Mouse (Mus musculus): Measurements from ENCODE around the gene Arhgap35. TPM values are rescaled to one million over a fixed set of nuclear protein-coding genes. Genes with fewer than 3 reads are reported as not detected.

Gene Arhgap35
- polyA plus RNA-seq, 1 experiment from 2014 or later, result 39.1 TPM

DNA sequence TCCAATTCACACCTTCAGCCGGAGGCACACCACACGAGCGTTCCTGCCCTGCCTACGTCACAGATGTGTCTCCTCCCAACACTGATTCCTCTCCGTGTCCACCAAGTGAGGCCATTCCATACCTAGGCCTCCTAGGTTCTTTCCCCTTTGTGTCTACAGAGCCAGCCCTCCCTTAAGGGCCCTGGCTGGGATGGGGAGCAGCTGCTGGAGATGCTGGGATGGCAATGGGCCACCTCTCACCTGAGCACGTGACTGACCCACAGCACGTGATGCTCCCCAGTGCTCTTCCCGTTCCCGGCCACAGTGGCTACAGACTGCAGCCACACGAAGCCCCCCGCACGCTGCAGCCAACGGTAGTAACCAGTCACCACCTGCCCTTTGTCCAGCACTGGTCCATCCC lies 154.2 kb downstream of the Arhgap35 start:
- Histone ChIP-seq H3K4me2 (replicated peaks) (no peak overlapping the region), H3K36me3 (peaks cover 8% of the 10 kb centered on the region; the same call in 1 of the 2 replicates), H3K4me1 (no peaks in the 10 kb centered on the region), H3K27me3 (peaks cover 41% of the 10 kb centered on the region), H3K9ac (replicated peaks) (no peak overlapping the region), H3K4me3 (no peak overlapping the region), H3K9me3 (no peaks in the 10 kb centered on the region), H3K27ac (replicated peaks) (no peak overlapping the region)
- ATAC-seq (ENCODE audit: low FRiP score, low read depth), result no peak
- 67% methylated on average over 13 of the region's 13 CpGs for WGBS

DNA sequence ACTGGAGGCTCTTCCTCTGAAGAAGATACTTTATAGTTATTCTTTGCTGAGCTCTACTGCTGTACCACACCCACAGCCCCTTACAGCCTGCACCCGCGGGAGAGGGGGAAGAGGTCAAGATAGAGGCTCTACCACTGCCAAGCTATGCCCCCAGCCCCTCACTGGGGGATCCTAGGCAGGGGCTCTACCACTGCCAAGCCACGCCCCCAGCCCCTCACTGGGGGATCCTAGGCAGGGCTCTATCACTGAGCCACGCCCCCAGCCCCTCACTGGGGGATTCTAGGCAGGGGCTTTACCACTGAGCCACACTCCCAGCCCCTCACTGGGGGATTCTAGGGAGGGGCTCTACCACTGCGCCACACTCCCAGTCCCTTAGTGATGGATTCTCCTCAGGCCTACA lies 158.5 kb downstream of the Arhgap35 start:
- Histone ChIP-seq H3K9ac (replicated peaks) (no peak overlapping the region; the same call in 1 of the 2 replicates), H3K27ac (replicated peaks) (no peak overlapping the region), H3K9me3 (no peaks in the 10 kb centered on the region), H3K36me3 (peaks cover 9% of the 10 kb centered on the region; the same call in 1 of the 2 replicates), H3K27me3 (peaks cover 24% of the 10 kb centered on the region), H3K4me2 (replicated peaks) (no peak overlapping the region), H3K4me1 (peaks cover 8% of the 10 kb centered on the region), H3K4me3 (no peak overlapping the region)
- ATAC-seq (ENCODE audit: low FRiP score, low read depth), result no peak
- 87% methylated on average over 5 of the region's 5 CpGs for WGBS

DNA sequence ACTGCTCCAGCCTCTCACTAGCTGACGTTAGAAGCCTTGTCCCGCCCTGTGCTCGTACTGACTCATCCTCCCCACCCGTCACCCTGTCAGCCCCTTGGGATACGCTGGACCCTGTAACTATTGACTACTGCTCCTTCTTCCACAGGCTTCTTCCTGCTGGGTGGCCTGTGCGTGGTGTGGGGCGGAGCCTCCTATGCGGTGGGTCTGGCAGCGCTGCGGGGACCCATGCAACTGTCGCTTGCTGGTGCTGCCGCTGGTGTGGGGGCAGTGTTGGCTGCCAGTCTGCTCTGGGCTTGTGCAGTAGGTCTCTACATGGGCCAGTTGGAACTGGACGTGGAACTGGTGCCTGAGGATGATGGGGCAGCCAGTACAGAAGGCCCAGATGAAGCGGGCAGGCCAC lies 159.8 kb downstream of the Arhgap35 start:
- Histone ChIP-seq H3K4me3 (no peak overlapping the region), H3K9me3 (no peaks in the 10 kb centered on the region), H3K27ac (replicated peaks) (no peak overlapping the region), H3K27me3 (peaks cover 23% of the 10 kb centered on the region), H3K36me3 (peaks cover 9% of the 10 kb centered on the region; the same call in 1 of the 2 replicates), H3K9ac (replicated peaks) (no peak overlapping the region), H3K4me2 (replicated peaks) (no peak overlapping the region), H3K4me1 (peaks cover 8% of the 10 kb centered on the region)
- no peak for ATAC-seq (ENCODE audit: low FRiP score, low read depth)
- 95% methylated on average over 14 of the region's 14 CpGs for WGBS

DNA sequence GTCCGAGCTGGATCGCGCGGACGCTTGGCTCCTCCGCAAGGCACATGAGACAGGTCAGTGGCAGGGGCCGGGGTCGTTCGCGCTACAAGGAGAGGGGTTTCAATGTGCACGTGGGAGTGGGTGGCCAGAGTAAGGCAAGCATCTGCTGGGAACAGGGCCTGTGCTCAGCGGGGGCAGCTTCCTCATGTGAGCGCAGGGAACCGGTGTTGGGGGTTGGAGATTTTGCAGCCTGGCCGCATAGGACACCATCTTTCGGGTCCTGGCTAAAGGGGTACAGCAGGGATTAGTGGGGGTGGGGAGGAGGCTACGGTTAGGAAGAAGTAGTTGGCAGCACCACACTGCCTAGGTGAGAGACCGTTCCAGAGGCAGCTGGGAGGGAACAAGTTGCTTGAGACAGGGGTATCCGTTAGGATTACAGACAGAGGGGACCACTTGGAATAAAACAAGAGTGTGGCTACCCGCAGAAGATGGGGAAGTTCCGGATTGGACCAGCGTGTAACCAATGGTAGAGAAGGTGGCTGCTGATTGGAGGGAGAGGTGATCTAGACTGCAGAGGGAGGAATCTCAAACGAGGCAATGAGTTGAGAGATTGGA lies 161.6 kb downstream of the Arhgap35 start:
- H3K4me2 ChIP-seq (replicated peaks), result peak overlapping the region; percentile 94
- peaks cover 23% of the 10 kb centered on the region for H3K27me3 ChIP-seq
- no peaks in the 10 kb centered on the region for H3K9me3 ChIP-seq
- under 1% methylated on average over 23 of the region's 23 CpGs for whole genome bisulfite sequencing
- H3K4me1 ChIP-seq, result peaks cover 8% of the 10 kb centered on the region
- H3K4me3 ChIP-seq, result peak overlapping the region; percentile 68
- H3K27ac ChIP-seq (replicated peaks), result peak overlapping the region; percentile 20
- peaks cover 9% of the 10 kb centered on the region; the same call in 1 of the 2 replicates for H3K36me3 ChIP-seq
- peak; percentile 73 for ATAC-seq (ENCODE audit: low FRiP score, low read depth)
- H3K9ac ChIP-seq (replicated peaks), result peak overlapping the region; percentile 78

DNA sequence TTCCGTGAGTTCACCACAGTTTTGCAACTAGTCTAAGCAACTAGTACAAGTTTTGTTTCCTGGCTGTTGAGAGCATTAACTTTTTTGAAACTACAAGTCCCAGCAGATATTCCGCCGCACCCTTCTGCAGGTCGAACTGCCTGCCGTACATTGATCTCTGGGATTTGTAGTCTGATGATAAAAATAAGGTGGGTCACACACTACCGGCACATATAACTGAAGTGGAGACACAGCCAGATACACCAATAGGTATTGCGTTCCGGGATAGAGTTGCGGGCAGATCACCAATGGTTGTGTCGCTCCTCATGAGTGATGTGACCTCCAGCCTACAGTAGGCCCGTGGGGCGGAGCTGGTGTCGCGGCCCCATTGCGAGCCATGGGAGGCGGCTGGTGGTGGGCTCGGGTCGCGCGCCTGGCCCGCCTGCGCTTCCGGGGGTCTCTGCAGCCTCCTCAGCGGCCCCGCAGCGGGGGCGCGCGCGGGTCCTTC lies 162.2 kb downstream of the Arhgap35 start, which contains the start of gene Tmem160:
TSS of gene Tmem160 (plus strand) at position 193 of the 487 bp plus-strand sequence.
- peak; percentile 97 for ATAC-seq (ENCODE audit: low FRiP score, low read depth)
- no peaks in the 10 kb centered on the region for H3K9me3 ChIP-seq

DNA sequence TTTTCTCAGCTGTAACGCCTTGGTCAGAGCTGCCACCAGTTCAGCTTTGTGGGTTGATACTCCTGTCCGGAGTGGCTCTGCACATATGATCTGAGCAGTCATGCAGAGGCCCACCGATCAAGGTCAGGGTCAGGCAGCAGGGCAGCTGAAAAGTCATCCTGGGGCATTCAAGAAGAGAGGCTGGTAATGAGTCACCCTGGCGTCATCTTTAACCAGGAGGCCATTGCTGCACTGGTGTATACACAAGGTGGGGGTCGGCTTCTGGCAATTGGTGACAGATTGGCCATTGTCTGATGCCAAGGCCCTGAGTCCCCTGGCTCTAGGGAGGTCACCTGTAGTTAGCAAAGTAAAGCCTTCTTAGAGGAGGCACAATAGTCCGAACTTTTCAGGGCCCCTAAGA lies 163.1 kb downstream of the Arhgap35 start:
- Histone ChIP-seq H3K4me1 (peaks cover 8% of the 10 kb centered on the region), H3K4me3 (no peak overlapping the region), H3K9me3 (no peaks in the 10 kb centered on the region), H3K27ac (replicated peaks) (no peak overlapping the region), H3K4me2 (replicated peaks) (no peak overlapping the region), H3K9ac (replicated peaks) (no peak overlapping the region), H3K27me3 (peaks cover 23% of the 10 kb centered on the region), H3K36me3 (peaks cover 9% of the 10 kb centered on the region; the same call in 1 of the 2 replicates)
- ATAC-seq (ENCODE audit: low FRiP score, low read depth), result no peak
- 86% methylated on average over 6 of the region's 6 CpGs for WGBS

More for the DNA sequence above, 162.2 kb downstream of the Arhgap35 start, which contains the start of gene Tmem160:
- Histone ChIP-seq H3K27me3 (peaks cover 23% of the 10 kb centered on the region), H3K4me3 (peak within 1 kb of the TSS; percentile 68), H3K9ac (replicated peaks) (peak within 1 kb of the TSS; percentile 78), H3K27ac (replicated peaks) (peak within 1 kb of the TSS; percentile 20), H3K4me2 (replicated peaks) (peak within 1 kb of the TSS; percentile 94), H3K36me3 (peaks cover 9% of the 10 kb centered on the region; the same call in 1 of the 2 replicates), H3K4me1 (peaks cover 8% of the 10 kb centered on the region)
- WGBS, result 1% methylated on average over 30 of the region's 30 CpGs

Other genes starting within 250 kb of the Arhgap35 start
- 331 and 332 TPM in 2 replicates for gene Sae1, start 227.2 kb downstream of the Arhgap35 start, polyA plus RNA-seq (2016; fragmentation: Nextera tagmentation; extraction: Ambion mirVana)
- gene Zc3h4, start 214.1 kb downstream of the Arhgap35 start, polyA plus RNA-seq (2016; fragmentation: Nextera tagmentation; extraction: Ambion mirVana), result 27.4 and 31.1 TPM in 2 replicates
- gene Tmem160, start 162.2 kb downstream of the Arhgap35 start, polyA plus RNA-seq (2016; fragmentation: Nextera tagmentation; extraction: Ambion mirVana), result 46.9 and 51.1 TPM in 2 replicates
- gene Npas1, start 137.3 kb downstream of the Arhgap35 start, polyA plus RNA-seq (2016; fragmentation: Nextera tagmentation; extraction: Ambion mirVana), result 0.93 and 1.2 TPM in 2 replicates
- gene Ceacam15, start 60.7 kb upstream of the Arhgap35 start, polyA plus RNA-seq (2016; fragmentation: Nextera tagmentation; extraction: Ambion mirVana), result not detected in 2 replicates
- not detected in 2 replicates for gene Ceacam9, start 106.9 kb upstream of the Arhgap35 start, polyA plus RNA-seq (2016; fragmentation: Nextera tagmentation; extraction: Ambion mirVana)
- 278 and 285 TPM in 2 replicates for gene Ap2s1, start 123.4 kb upstream of the Arhgap35 start, polyA plus RNA-seq (2016; fragmentation: Nextera tagmentation; extraction: Ambion mirVana)
- gene Slc1a5, start 166.3 kb upstream of the Arhgap35 start, polyA plus RNA-seq (2016; fragmentation: Nextera tagmentation; extraction: Ambion mirVana), result 33.3 and 33.6 TPM in 2 replicates
- gene Strn4, start 200.9 kb upstream of the Arhgap35 start, polyA plus RNA-seq (2016; fragmentation: Nextera tagmentation; extraction: Ambion mirVana), result 191 and 196 TPM in 2 replicates
- 36.9 and 41.2 TPM in 2 replicates for gene Fkrp, start 201.7 kb upstream of the Arhgap35 start, polyA plus RNA-seq (2016; fragmentation: Nextera tagmentation; extraction: Ambion mirVana)
- gene Prkd2, start 227.9 kb upstream of the Arhgap35 start, polyA plus RNA-seq (2016; fragmentation: Nextera tagmentation; extraction: Ambion mirVana), result 10.2 and 12.0 TPM in 2 replicates

Data from midbrain, embryonic 12.5 days (tissue).